Mouse (Mus musculus): ENCODE results near the gene Styx. TPM values are rescaled to one million over a fixed set of nuclear protein-coding genes. Genes with fewer than 3 reads are reported as not detected.
"Not testable (repeated sequence)": the region's sequence is repeated elsewhere in the genome, so short reads cannot be mapped to it uniquely, and the experiment has no call there.

Styx gene
- polyA plus RNA-seq, 1 experiment = 20.9 TPM

DNA sequence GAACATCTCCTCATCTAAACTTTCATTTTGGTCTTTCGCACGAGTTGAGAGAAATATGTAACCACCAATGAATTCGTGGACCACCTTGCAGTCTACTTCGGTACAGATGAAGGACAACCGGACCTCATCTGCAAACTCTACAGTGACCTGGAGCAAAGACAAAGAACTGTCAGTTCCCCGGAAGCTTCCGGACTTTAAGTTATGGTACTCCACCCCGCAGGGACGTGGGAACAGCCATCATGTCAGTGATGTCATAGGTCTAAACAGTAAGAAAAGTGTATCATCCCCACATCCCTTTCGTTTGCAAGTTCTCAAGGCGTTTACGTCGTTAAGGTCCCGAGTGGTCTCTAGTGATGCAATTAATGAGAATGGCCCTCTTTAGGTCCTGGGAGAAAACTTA, 109.0 kb downstream of the Styx start:
- TF ChIP-seq CTCF (IDR thresholded peaks at IDR 0.05; ENCODE audit: borderline replicate concordance, insufficient read depth, low read length) (no peak), POLR2A (IDR thresholded peaks at IDR 0.05; ENCODE audit: low read depth, low read length) (no peak)
- H3K27ac ChIP-seq (ENCODE audit: insufficient read depth, low read length) = no peak overlapping the region
- no peak overlapping the region for H3K4me3 ChIP-seq (ENCODE audit: insufficient read depth, low read length)
- H3K4me1 ChIP-seq (ENCODE audit: control insufficient read depth, insufficient read depth, low read length) = peaks cover 13% of the 10 kb centered on the region

DNA sequence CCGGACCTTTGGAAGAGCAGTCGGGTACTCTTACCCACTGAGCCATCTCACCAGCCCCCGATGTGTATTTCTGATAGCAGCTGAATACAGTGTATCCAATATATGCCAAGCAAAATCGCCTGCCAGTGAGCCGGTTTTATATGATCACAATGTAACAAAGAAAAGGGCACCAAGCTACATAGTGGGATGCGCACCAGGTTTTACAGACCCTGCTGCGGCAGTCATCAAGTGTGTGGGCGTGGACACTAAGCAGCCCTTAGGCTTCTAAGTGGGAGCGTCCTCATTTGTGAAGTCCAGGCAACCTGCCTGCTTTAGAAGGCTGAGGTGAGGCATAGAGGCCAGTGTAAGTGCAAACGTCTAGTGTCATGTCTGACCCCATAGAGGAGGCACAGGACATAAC, 109.6 kb downstream of the Styx start:
- peaks cover 13% of the 10 kb centered on the region for H3K4me1 ChIP-seq (ENCODE audit: control insufficient read depth, insufficient read depth, low read length)
- TF ChIP-seq POLR2A (IDR thresholded peaks at IDR 0.05; ENCODE audit: low read depth, low read length) (no peak), CTCF (IDR thresholded peaks at IDR 0.05; ENCODE audit: borderline replicate concordance, insufficient read depth, low read length) (no peak)
- H3K4me3 ChIP-seq (ENCODE audit: insufficient read depth, low read length) = no peak overlapping the region
- no peak overlapping the region for H3K27ac ChIP-seq (ENCODE audit: insufficient read depth, low read length)

GRCm38 (mm10) chr14:45461945-45462344, 111.1 kb downstream of the Styx start:
- TF ChIP-seq POLR2A (IDR thresholded peaks at IDR 0.05; ENCODE audit: low read depth, low read length) = no peak
- no peak for TF ChIP-seq CTCF (IDR thresholded peaks at IDR 0.05; ENCODE audit: borderline replicate concordance, insufficient read depth, low read length)
- Histone ChIP-seq H3K4me3 (ENCODE audit: insufficient read depth, low read length) (no peak overlapping the region), H3K4me1 (ENCODE audit: control insufficient read depth, insufficient read depth, low read length) (peaks cover 13% of the 10 kb centered on the region), H3K27ac (ENCODE audit: insufficient read depth, low read length) (no peak overlapping the region)

DNA sequence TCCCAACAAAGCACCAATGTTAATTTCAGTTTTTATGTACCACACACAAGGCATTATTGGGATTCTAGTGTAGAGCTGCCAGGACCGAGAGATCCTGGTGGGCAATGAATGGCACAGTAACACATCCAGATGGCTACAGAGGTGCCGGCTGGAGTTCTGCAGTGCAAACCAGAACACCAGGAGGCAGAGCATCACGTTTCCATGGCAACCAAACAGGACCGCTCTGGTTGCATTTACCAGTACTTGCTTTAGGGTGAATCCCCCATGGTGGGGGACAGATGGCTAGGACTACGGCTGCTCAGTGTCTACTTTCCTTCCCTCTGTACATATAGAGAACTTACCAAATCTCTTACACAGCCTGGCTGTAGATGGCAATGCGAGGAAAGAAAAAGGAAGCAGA, 111.5 kb downstream of the Styx start:
- H3K4me3 ChIP-seq (ENCODE audit: insufficient read depth, low read length) = no peak overlapping the region
- H3K27ac ChIP-seq (ENCODE audit: insufficient read depth, low read length) = no peak overlapping the region
- H3K4me1 ChIP-seq (ENCODE audit: control insufficient read depth, insufficient read depth, low read length) = peaks cover 13% of the 10 kb centered on the region
- no peak for TF ChIP-seq CTCF (IDR thresholded peaks at IDR 0.05; ENCODE audit: borderline replicate concordance, insufficient read depth, low read length)
- TF ChIP-seq POLR2A (IDR thresholded peaks at IDR 0.05; ENCODE audit: low read depth, low read length) = no peak

- Histone ChIP-seq H3K4me1 (ENCODE audit: control insufficient read depth, insufficient read depth, low read length) (peaks cover 13% of the 10 kb centered on the region), H3K27ac (ENCODE audit: insufficient read depth, low read length) (peak overlapping the region; percentile 92), H3K4me3 (ENCODE audit: insufficient read depth, low read length) (no peak overlapping the region)
- TF ChIP-seq POLR2A (IDR thresholded peaks at IDR 0.05; ENCODE audit: low read depth, low read length) = no peak
- TF ChIP-seq CTCF (IDR thresholded peaks at IDR 0.05; ENCODE audit: borderline replicate concordance, insufficient read depth, low read length) = no peak
These were observed 112.1 kb downstream of the Styx start for GRCm38 (mm10) chr14:45462875-45463475.

DNA sequence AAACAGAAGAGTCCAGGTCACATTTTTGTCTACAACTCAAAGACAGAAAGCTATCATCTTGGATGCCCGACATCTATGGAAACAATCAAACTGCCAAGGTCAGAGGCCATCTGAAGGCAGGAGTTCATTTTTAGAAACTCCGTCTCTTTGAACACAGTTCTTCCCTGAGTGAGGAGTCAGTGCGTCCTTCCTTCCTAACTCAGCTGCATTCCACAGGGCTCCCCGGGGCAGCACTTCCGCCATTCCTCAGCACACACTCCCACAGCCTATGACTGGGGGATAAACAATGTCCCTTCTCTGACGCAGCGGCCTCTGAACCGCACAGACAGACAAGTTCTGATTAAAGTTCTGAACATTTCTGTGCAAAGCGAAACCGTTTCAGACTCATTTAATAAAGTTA, 112.7 kb downstream of the Styx start:
- Histone ChIP-seq H3K4me1 (ENCODE audit: control insufficient read depth, insufficient read depth, low read length) (peaks cover 13% of the 10 kb centered on the region), H3K27ac (ENCODE audit: insufficient read depth, low read length) (peak overlapping the region; percentile 92), H3K4me3 (ENCODE audit: insufficient read depth, low read length) (no peak overlapping the region)
- TF ChIP-seq CTCF (IDR thresholded peaks at IDR 0.05; ENCODE audit: borderline replicate concordance, insufficient read depth, low read length) (no peak), POLR2A (IDR thresholded peaks at IDR 0.05; ENCODE audit: low read depth, low read length) (0 out of 2 replicates have a peak, but pooled peaks have one; percentile 17)

DNA sequence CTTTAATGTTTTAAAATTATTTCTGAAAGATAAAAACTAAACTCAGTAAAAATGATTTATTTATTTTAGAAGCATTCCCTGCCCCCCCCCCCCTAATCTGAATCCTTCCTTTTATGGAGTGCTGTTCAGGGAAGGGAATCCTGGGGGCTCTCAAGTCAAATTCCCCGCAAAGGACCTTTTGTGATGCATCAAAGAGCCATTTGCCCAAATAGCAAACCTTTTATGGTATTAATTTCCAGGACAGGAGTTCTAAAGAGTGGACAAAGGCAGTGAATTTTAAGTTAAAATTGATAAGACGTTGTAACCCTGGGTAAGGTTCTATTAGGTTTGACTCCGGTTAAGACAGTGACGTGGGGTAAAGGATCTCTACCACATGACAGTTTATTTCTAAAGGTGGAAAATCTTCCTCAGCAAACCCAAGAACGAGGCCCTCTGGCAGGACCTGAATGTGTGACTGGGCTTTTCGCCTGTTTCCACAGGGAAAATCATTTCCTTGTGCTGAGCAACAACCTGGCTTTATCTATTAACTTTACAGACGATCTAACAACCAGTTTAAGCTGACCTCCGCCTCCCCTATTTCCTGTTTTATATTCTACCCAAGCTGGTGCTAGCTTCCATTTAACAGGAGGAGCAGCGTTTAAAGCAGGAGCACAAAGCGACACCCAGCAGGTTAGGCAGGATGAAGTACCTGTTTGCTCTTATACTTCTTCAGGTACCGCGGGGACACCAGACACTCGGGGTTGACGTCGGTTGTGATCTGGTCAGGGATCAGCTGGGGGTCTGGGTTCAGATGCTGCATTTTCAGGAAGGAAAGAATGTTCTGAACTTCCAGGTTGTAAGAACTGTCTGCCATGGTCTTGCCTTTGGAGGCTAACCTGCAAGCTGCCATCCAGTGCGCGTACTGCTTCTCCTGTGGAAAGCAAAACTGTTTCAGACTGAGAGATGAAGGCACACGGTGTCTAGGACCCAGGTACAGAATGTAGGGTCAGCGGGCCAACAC, 113.4 kb downstream of the Styx start:
- H3K27ac ChIP-seq (ENCODE audit: insufficient read depth, low read length) = peak overlapping the region; percentile 92
- no peak overlapping the region for H3K4me3 ChIP-seq (ENCODE audit: insufficient read depth, low read length)
- H3K4me1 ChIP-seq (ENCODE audit: control insufficient read depth, insufficient read depth, low read length) = peaks cover 13% of the 10 kb centered on the region
- TF ChIP-seq CTCF (IDR thresholded peaks at IDR 0.05; ENCODE audit: borderline replicate concordance, insufficient read depth, low read length) = no peak
- no peak for TF ChIP-seq POLR2A (IDR thresholded peaks at IDR 0.05; ENCODE audit: low read depth, low read length)

DNA sequence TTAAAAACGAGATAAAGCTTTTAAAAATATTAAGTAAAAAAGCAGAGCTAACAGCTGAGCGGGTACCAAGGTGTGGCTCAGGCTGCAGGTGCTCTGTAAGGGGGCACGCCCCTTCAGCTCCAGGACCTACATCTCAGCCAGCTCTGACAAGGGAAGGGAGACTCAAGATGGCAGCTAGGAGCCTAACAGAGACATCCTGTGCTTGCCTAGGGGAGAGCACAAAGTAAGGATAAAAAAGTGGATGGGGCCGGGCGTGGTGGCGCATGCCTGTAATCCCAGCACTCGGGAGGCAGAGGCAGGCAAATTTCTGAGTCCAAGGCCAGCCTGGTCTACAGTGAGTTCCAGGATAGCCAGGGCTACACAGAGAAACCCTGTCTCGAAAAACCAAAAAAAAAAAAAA, 115.5 kb downstream of the Styx start:
- H3K4me3 ChIP-seq (ENCODE audit: insufficient read depth, low read length); H3K27ac ChIP-seq (ENCODE audit: insufficient read depth, low read length): not testable (repeated sequence)
- peaks cover 13% of the 10 kb centered on the region for H3K4me1 ChIP-seq (ENCODE audit: control insufficient read depth, insufficient read depth, low read length)

DNA sequence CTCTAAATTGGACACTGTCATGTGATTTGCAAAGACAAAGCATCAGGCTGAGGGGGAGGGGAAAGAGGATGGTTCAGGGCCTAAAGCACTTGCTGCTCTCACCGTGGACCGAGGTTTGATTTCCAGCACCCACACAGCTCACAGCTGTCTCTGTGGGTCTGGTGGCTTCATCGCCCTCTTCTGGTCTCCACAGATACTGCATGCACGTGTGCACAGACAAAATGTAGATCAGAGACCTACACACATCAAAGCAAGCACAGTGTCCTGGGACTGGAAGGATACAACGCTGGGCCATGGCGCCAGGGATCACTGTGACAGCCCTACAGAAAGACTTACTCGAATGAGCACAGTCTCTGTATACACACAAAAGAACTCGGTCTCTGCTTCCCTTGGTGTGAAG, 118.6 kb downstream of the Styx start:
- TF ChIP-seq POLR2A (IDR thresholded peaks at IDR 0.05; ENCODE audit: low read depth, low read length) (no peak), CTCF (IDR thresholded peaks at IDR 0.05; ENCODE audit: borderline replicate concordance, insufficient read depth, low read length) (no peak)
- Histone ChIP-seq H3K4me1 (ENCODE audit: control insufficient read depth, insufficient read depth, low read length) (peaks cover 4% of the 10 kb centered on the region), H3K4me3 (ENCODE audit: insufficient read depth, low read length) (no peak overlapping the region), H3K27ac (ENCODE audit: insufficient read depth, low read length) (no peak overlapping the region)

Other genes starting within 250 kb of the Styx start
- 2.1 and 4.9 TPM in 2 replicates for gene Gpr137c, start 131.4 kb upstream of the Styx start, polyA plus RNA-seq (2011; ENCODE audit: insufficient read length, low read depth, missing spikeins)
- 23.2 and 33.9 TPM in 2 replicates for gene Txndc16, start 130.8 kb upstream of the Styx start, polyA plus RNA-seq (2011; ENCODE audit: insufficient read length, low read depth, missing spikeins)
- 92.1 and 103 TPM in 2 replicates for gene Ero1l, start 32.3 kb upstream of the Styx start, polyA plus RNA-seq (2011; ENCODE audit: insufficient read length, low read depth, missing spikeins)
- 486 and 500 TPM in 2 replicates for gene Psmc6, start 21.3 kb upstream of the Styx start, polyA plus RNA-seq (2011; ENCODE audit: insufficient read length, low read depth, missing spikeins)
- 90.3 and 97.4 TPM in 2 replicates for gene Gnpnat1, start 53.8 kb downstream of the Styx start, polyA plus RNA-seq (2011; ENCODE audit: insufficient read length, low read depth, missing spikeins)
- 244 and 317 TPM in 2 replicates for gene Fermt2, start 179.0 kb downstream of the Styx start, polyA plus RNA-seq (2011; ENCODE audit: insufficient read length, low read depth, missing spikeins)

Data from embryonic fibroblast, embryonic 13.5 days (primary cell).